Mouse (Mus musculus): Measurements from ENCODE around the gene Ifnab.

GRCm38 (mm10) chr4:88705924-88706323 lies 14.8 kb upstream of the Ifnab start:
- TF ChIP-seq ZC3H11A (IDR thresholded peaks at IDR 0.05; ENCODE audit: borderline replicate concordance, low read depth, low read length) (no peak), ZNF384 (IDR thresholded peaks at IDR 0.05; ENCODE audit: low read depth, low read length) (no peak), HCFC1 (IDR thresholded peaks at IDR 0.05; ENCODE audit: borderline replicate concordance, insufficient read depth, low read length) (no peak), MAFK (IDR thresholded peaks at IDR 0.05; ENCODE audit: insufficient read depth, low read depth, low read length) (no peak), CHD2 (IDR thresholded peaks at IDR 0.05; ENCODE audit: low read depth, low read length) (no peak)
